Mouse (Mus musculus) embryonic fibroblast, embryonic 13.5 days (primary cell): ENCODE measurements around the gene Tepsin. TPM values are rescaled to one million over a fixed set of nuclear protein-coding genes. Genes with fewer than 3 reads are reported as not detected.

Experiments
- H3K27ac ChIP-seq: 2 replicates; pipeline ENCODE4 v1.5.1; 2012; ENCODE audit warnings: low read length, control low read depth, inconsistent platforms; ENCODE audit not compliant: insufficient read depth
- H3K4me1 ChIP-seq: 2 replicates; pipeline ENCODE4 v1.6.1; 2011; ENCODE audit warnings: low read length; ENCODE audit not compliant: control insufficient read depth, insufficient read depth
- H3K4me3 ChIP-seq: 2 replicates; pipeline ENCODE4 v1.5.1; 2011; ENCODE audit warnings: mild to moderate bottlenecking, control low read depth, low read length; ENCODE audit not compliant: insufficient read depth
- CTCF ChIP-seq: IDR thresholded peaks from 2 replicates; pipeline ENCODE4 v1.5.1; 2011; ENCODE audit warnings: mild to moderate bottlenecking, control low read depth, low read length, moderate library complexity, borderline replicate concordance; ENCODE audit not compliant: insufficient read depth
- POLR2A ChIP-seq: IDR thresholded peaks from 2 replicates; pipeline ENCODE4 v1.6.1; 2011; ENCODE audit warnings: low read depth, mild to moderate bottlenecking, control low read depth, low read length, moderate library complexity
- polyA plus RNA-seq: library from polyadenylated mRNA; stranded (reverse); fragments of >200 nt; gene quantifications from 2 replicates; pipeline ENCODE4 v1.2.4, GENCODE M21; 2011; ENCODE audit warnings: low read depth; ENCODE audit not compliant: missing spikeins, insufficient read length

Tepsin gene
- 12.2 and 13.1 TPM in 2 replicates for polyA plus RNA-seq

DNA sequence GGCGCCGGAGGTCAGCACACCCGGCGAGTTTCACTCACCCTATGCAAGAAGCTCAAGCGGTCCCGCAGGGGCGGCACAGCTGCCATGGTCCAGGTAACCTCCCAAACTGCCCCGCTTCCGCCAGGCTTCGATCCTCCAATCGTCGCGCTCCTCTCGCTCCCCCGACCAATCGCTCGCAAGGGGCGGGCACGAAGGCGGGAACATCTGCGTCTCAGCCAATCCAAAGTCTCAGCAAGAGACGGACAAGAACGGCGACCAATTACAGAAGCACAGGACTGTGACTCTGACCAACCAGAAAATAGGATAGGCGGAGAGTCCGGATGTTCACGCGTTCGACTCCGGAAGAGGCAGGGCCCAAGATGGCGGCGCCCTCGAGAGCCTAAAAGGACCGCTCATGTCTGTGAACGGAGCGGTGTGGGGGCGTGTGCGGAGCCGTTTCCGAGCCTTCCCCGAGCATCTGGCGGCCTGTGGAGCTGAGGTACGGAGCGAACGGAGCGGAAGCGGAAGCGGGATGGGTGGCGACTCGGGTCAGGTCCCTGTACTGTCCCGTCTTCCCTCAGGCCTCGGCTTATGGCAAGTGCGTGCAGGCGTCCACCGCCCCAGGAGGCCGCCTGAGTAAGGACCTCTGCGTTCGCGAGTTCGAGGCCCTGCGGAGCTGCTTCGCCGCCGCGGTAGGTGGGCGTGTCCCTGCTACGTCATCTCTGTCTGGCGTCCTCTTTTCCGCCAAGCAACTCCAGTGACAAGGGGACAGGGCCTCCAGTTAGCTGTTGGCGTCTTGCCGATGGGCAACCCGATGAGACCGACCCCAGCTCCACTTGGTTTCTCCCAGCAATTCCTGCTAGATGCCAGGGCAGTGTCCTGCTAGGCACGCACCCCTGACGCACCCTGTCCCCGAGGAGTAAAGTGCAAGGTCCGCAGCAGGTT, at the start of gene Tepsin, which contains the start of gene Ndufaf8:
TSS of gene Tepsin (minus strand) at position 144 of the 924 bp plus-strand sequence.
TSS of gene Ndufaf8 (plus strand) at position 341 of the 924 bp plus-strand sequence.
- no peak for TF ChIP-seq CTCF
- TF ChIP-seq POLR2A = peak; percentile 60
- H3K27ac ChIP-seq = peak within 1 kb of the TSS; percentile 63
- H3K4me1 ChIP-seq = peaks cover 5% of the 10 kb centered on the region; the same call in 1 of the 2 replicates
- H3K4me3 ChIP-seq = peak within 1 kb of the TSS; percentile 70

DNA sequence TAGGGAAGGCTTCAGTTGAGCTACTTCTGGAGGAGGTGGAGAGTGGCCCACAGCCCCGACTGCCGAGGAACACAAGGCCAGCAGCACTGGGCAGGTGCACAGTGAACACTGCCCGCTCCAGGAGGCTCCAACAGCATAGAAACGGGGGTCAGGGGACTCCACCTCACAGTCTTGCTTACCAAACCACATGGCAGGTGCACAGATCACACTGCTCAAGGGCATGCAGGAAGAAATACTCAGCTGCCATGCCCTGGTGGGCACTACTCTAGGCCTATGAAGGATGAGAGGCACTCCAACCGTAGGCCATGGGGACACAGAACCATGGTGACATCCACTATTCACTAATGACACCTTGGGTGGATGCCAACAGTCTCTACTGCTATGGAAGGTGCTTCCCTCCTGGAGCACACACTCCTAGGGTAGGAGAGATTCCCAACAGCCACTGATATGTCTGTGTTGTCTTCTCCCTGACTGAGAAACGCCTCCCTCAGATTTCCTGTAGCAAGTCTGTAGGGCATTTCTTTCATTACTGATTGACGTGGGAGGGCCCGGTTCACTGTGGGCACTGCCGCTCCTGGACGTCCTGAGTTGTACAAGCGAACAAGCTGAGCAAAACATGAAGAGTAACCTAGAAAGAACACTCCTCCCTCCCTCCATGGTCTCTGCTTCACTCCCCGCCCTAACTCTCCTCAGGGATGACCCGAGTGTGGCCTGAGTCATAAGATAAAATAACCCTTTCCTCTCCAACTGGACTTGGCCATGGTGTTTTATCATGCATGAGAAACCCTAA, 45.4 kb upstream of the Tepsin start:
- Histone ChIP-seq H3K27ac (no peak overlapping the region), H3K4me3 (no peak overlapping the region)

DNA sequence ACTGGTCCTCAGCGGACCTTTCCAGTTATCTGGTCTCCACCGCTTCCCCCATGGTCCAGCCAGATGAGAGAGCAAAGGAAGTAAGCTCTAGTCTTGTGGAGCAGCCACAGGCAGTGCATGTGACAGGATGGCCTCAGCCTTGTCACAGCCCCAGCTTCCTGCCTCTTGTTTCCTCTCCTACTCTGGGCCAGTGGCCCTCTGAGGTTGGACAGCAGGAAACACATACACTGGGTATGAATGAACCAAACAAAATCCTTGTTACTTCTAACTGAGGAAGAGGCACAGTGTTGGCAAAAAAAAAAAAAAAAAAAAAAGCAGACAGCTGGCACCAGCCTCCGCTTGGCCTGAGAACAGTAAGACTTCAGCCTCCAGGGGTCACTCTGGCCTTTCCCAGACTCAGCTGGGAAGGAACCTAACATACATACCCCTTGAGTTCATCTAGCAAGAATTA, 44.1 kb upstream of the Tepsin start:
- no peak overlapping the region for H3K4me3 ChIP-seq
- TF ChIP-seq CTCF (no peak), POLR2A (no peak)
- H3K27ac ChIP-seq = no peak overlapping the region
- 0 out of 2 replicates have a peak, but pooled peaks cover 2% of the 10 kb centered on the region for H3K4me1 ChIP-seq

More for the DNA sequence above, 45.4 kb upstream of the Tepsin start:
- no peaks in the 10 kb centered on the region for H3K4me1 ChIP-seq
- TF ChIP-seq CTCF (no peak), POLR2A (no peak)

DNA sequence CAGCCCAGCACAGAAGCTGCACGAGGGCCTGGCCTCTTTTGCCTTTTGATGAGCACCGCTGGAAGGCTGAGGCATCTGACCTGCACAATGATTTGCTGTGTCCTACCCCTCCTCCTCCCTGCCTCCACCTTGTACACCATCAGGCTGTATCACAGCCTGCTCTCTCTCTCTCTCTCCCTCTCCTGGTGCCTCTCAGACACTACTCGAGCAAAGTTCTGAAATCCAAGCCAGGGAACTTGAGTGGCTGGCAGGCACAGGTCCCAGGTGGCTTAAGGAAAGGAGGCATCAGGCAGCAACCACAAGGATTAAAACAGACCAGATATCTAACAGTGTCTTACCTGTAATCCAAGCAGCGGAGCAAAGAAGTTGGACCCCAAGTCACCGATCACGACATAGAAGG, 41.7 kb upstream of the Tepsin start:
- Histone ChIP-seq H3K27ac (no peak overlapping the region), H3K4me1 (0 out of 2 replicates have a peak, but pooled peaks cover 2% of the 10 kb centered on the region), H3K4me3 (no peak overlapping the region)
- no peak for TF ChIP-seq POLR2A
- TF ChIP-seq CTCF = no peak

DNA sequence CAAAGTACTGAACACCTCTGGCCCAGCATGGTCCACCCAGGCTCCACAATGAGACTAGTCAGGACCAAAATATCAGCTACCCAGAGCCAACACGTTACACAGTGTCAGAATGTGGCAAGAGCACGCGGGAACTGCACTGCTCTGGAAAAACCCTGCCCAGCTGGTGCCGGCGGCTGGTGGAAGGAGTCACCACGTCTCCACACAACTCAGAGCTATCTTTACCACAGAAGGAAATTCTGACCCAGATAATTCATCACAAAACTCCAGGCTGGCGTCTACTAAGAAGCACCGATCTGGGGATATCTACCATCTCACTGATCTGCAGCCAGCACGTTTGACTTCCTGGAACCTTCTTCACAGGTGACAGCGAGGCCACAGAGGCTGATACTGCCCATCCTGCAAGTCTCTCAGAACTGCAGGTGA, 40.8 kb upstream of the Tepsin start:
- Histone ChIP-seq H3K4me3 (no peak overlapping the region), H3K27ac (no peak overlapping the region), H3K4me1 (0 out of 2 replicates have a peak, but pooled peaks cover 2% of the 10 kb centered on the region)
- TF ChIP-seq CTCF = no peak
- no peak for TF ChIP-seq POLR2A

DNA sequence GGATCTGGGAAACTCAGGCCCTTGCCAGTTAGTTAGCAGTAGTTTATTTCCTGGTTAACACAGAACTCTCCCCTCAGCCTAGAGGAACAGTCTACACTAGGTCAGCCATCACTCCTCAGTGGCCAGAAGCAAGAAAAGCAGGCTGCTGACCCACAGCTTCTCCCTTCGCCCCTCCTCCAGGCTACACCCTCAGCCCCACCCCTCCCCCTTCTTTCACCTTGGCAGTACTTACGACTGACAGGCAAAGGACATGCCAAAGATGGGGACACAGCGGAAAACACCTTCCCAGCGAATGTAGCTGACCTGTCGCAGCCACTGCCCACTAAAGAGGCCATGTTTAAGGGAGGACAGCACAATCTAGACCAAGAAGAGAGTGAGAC, 39.1 kb upstream of the Tepsin start:
- TF ChIP-seq CTCF = no peak
- TF ChIP-seq POLR2A = no peak
- H3K27ac ChIP-seq = no peak overlapping the region
- 0 out of 2 replicates have a peak, but pooled peaks cover 2% of the 10 kb centered on the region for H3K4me1 ChIP-seq
- H3K4me3 ChIP-seq = no peak overlapping the region

DNA sequence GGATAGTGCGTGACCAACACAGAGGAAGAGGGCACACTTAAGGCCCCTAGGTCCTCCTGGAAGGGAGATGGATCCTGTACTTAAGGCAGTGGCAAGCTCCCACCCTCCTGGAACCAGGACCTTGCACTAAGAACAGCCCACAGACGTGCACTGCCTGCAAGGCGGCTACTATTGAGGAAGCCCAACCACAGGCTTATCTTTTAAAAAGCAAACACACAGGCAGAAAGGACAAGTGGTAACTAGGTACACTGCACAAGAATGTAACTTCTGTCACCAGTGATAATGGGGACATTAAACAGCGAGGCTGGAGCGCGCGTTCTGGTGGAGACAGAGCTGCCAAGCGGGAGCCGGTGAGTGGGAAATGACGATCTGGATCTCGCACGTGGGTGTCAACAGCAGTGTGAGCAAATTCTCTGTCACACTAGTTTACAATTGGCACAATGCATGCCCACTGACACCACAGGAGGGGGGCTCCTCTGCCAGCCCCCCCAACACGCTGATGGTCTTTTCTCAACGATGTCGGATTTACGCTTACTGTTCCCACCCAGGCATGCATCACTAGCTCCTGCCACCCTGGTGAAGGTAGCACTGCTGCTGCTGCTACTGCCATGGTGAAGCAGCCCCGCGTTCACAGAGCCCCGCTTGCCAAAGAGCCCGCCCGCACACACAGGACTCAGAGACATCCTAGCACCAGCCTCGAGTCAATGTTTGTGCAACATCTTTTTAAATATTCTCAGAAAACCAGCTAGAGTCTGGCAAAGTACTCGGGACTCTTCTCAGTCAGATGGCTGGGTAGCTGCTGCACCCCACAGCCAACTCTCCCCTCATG, 38.5 kb upstream of the Tepsin start:
- Histone ChIP-seq H3K4me3 (no peak overlapping the region), H3K27ac (no peak overlapping the region), H3K4me1 (0 out of 2 replicates have a peak, but pooled peaks cover 2% of the 10 kb centered on the region)
- TF ChIP-seq CTCF (no peak), POLR2A (no peak)

DNA sequence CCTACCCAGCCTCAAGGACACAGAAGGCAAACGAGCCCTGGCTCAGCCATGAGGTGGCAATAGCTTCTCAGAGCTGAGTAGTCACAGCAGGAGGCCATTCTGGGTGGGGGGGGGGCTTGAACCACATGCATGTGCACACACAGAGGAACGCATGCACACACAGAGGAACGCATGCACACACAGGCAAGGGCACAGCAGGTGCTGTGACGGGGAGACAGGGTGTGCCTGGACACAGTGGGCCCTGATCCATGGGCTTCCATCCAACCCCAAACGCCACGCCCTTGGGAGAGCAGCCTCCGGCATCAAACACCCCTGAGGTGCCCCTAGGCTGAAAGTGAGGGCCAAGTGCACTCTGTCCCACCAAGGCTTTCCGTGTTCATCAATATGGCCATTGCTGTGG, 37.7 kb upstream of the Tepsin start:
- H3K4me1 ChIP-seq = 0 out of 2 replicates have a peak, but pooled peaks cover 2% of the 10 kb centered on the region
- no peak overlapping the region for H3K4me3 ChIP-seq
- TF ChIP-seq CTCF = no peak
- TF ChIP-seq POLR2A = no peak
- no peak overlapping the region for H3K27ac ChIP-seq
